Mouse (Mus musculus) fibroblast of lung, adult 2 months (primary cell): ENCODE measurements around the gene Oxnad1.
A peak's percentile ranks its signal among the peaks of the same experiment; 100 is the strongest.
"Not testable (repeated sequence)": the region's sequence is repeated elsewhere in the genome, so short reads cannot be mapped to it uniquely, and the experiment has no call there.

Experiments used
- DNase-seq: peaks from one replicate; pipeline ENCODE4 v3.0.0-alpha.2; 2011; ENCODE audit warnings: low read depth

The Oxnad1 gene

GRCm38 (mm10) chr14:32084761-32085485 lies at the start of gene Oxnad1:
Gene Oxnad1, plus strand, starts transcription at chr14:32085374.
- DNase-seq, result no peak

GRCm38 (mm10) chr14:32036482-32036881 lies 48.7 kb upstream of the Oxnad1 start:
- no peak for DNase-seq

- no peak for DNase-seq
Observed at GRCm38 (mm10) chr14:32037661-32038252, 47.4 kb upstream of the Oxnad1 start.

GRCm38 (mm10) chr14:32042108-32042507 lies 43.1 kb upstream of the Oxnad1 start:
- DNase-seq, result no peak

- no peak for DNase-seq
Observed at GRCm38 (mm10) chr14:32046357-32046756, 38.8 kb upstream of the Oxnad1 start.

GRCm38 (mm10) chr14:32050171-32050570 lies 35.0 kb upstream of the Oxnad1 start:
- DNase-seq, result no peak

- no peak for DNase-seq
Observed at GRCm38 (mm10) chr14:32053895-32054294, 31.3 kb upstream of the Oxnad1 start.

- no peak for DNase-seq
Observed at GRCm38 (mm10) chr14:32054788-32055187, 30.4 kb upstream of the Oxnad1 start.

- no peak for DNase-seq
Observed at GRCm38 (mm10) chr14:32055781-32056180, 29.4 kb upstream of the Oxnad1 start.

GRCm38 (mm10) chr14:32056675-32057074 lies 28.5 kb upstream of the Oxnad1 start:
- no peak for DNase-seq

GRCm38 (mm10) chr14:32057664-32058063 lies 27.5 kb upstream of the Oxnad1 start:
- DNase-seq, result no peak

GRCm38 (mm10) chr14:32061398-32061797 lies 23.8 kb upstream of the Oxnad1 start:
- no peak for DNase-seq

GRCm38 (mm10) chr14:32072807-32073206 lies 12.4 kb upstream of the Oxnad1 start:
- no peak for DNase-seq

GRCm38 (mm10) chr14:32073211-32073685 lies 11.9 kb upstream of the Oxnad1 start:
- peak; percentile 69 for DNase-seq

GRCm38 (mm10) chr14:32073901-32074300 lies 11.3 kb upstream of the Oxnad1 start:
- DNase-seq, result no peak

GRCm38 (mm10) chr14:32076896-32077575 lies 8.1 kb upstream of the Oxnad1 start:
- peak; percentile 37 for DNase-seq

GRCm38 (mm10) chr14:32081026-32081425 lies 4.1 kb upstream of the Oxnad1 start:
- no peak for DNase-seq

- no peak for DNase-seq
Observed at GRCm38 (mm10) chr14:32082891-32083290, 2.3 kb upstream of the Oxnad1 start.

- no peak for DNase-seq
Observed at GRCm38 (mm10) chr14:32083466-32083865, 1.7 kb upstream of the Oxnad1 start.

GRCm38 (mm10) chr14:32085486-32086201 lies 470 bp downstream of the Oxnad1 start, which contains the start of gene Dph3:
Gene Dph3, minus strand, starts transcription at chr14:32085729.
- peak; percentile 95 for DNase-seq

GRCm38 (mm10) chr14:32086226-32086625 lies 1.1 kb downstream of the Oxnad1 start:
- no peak for DNase-seq

GRCm38 (mm10) chr14:32087584-32088248 lies 2.5 kb downstream of the Oxnad1 start:
- not testable (repeated sequence) for DNase-seq
